Mouse (Mus musculus): ENCODE measurements at regions not wholly inside any gene's neighbourhood (a gene's known extent, or its start where the extent isn't known, plus 50 kb on each side); places are given as distances from the start of the nearest gene placed in this dataset.

- in situ Hi-C loops (cut with MboI; ENCODE audit: low pct_ligation_motif_present, low pct_unique_long_range_greater_than_20kb, low sequenced_read_pairs) (no loop called here), dilution Hi-C loops (cut with MboI; ENCODE audit: extremely low pct_ligation_motif_present, extremely low pct_unique_long_range_greater_than_20kb, low sequenced_read_pairs) (no loop called here)
- no peaks in the 10 kb centered on the region for H3K79me2 ChIP-seq (replicated peaks; ENCODE audit: control insufficient read depth, extremely low read depth, insufficient read depth, poor library complexity, severe bottlenecking)
- peaks cover 95% of the 10 kb centered on the region for H3K9me3 ChIP-seq (replicated peaks; ENCODE audit: low read length)
- no peak overlapping the region for H3K9ac ChIP-seq (ENCODE audit: insufficient read depth, low read depth)
- TF ChIP-seq ZC3H11A (IDR thresholded peaks at IDR 0.05; ENCODE audit: low read depth, low read length) (no peak), CTCF (conservative IDR thresholded peaks at IDR 0.05 in 1 of 2, IDR thresholded peaks at IDR 0.05 in 1 of 2; ENCODE audit: low read depth in 2 of 2, low read length in 2 of 2) (no peak), NRF1 (IDR thresholded peaks at IDR 0.05; ENCODE audit: low read depth, low read length) (no peak), SMC3 (IDR thresholded peaks at IDR 0.05; ENCODE audit: low read depth, low read length) (no peak), MAFK (IDR thresholded peaks at IDR 0.05; ENCODE audit: insufficient replicate concordance, low read length) (no peak), JUND (conservative IDR thresholded peaks at IDR 0.05; ENCODE audit: low read depth, low read length) (no peak), ZMIZ1 (IDR thresholded peaks at IDR 0.05; ENCODE audit: low read depth, low read length) (no peak), ZNF384 (IDR thresholded peaks at IDR 0.05; ENCODE audit: low read depth, low read length) (no peak), ZKSCAN1 (IDR thresholded peaks at IDR 0.05; ENCODE audit: borderline replicate concordance, low read depth, low read length) (no peak), MAZ (IDR thresholded peaks at IDR 0.05; ENCODE audit: low read depth, low read length) (no peak)
- no peak overlapping the region for H3K27ac ChIP-seq (ENCODE audit: insufficient read depth, low read depth)
- H3K4me3 ChIP-seq (replicated peaks in 1 of 3; ENCODE audit: low read depth in 2 of 3, low read length in 2 of 3, poor library complexity in 1 of 3) = no peak overlapping the region
- no peak for DNase-seq (ENCODE audit: extremely low read depth)
- no peak overlapping the region for H3K4me2 ChIP-seq (ENCODE audit: insufficient read depth, low read depth, poor library complexity, severe bottlenecking)
- no peaks in the 10 kb centered on the region for H3K36me3 ChIP-seq (replicated peaks in 1 of 2; ENCODE audit: control insufficient read depth in 1 of 2, insufficient read depth in 1 of 2, low read length in 1 of 2)
- no peaks in the 10 kb centered on the region for H3K27me3 ChIP-seq (replicated peaks)
- H3K4me1 ChIP-seq (ENCODE audit: control insufficient read depth in 1 of 2, insufficient read depth in 2 of 2) = no peaks in the 10 kb centered on the region
These were observed 341.5 kb downstream of the Mroh4 start for GRCm38 (mm10) chr15:74294691-74295090.

- in situ Hi-C loops (cut with MboI; ENCODE audit: low pct_ligation_motif_present, low pct_unique_long_range_greater_than_20kb, low sequenced_read_pairs) = no loop called here
- TF ChIP-seq MYC (IDR thresholded peaks at IDR 0.05; ENCODE audit: low read depth, low read length) (no peak), USF2 (conservative IDR thresholded peaks at IDR 0.05; ENCODE audit: low read depth, low read length) (no peak), KAT2A (IDR thresholded peaks at IDR 0.05; ENCODE audit: insufficient replicate concordance, low read length) (no peak), JUND (conservative IDR thresholded peaks at IDR 0.05; ENCODE audit: low read depth, low read length) (no peak), POLR2AphosphoS2 (IDR thresholded peaks at IDR 0.05; ENCODE audit: low read depth, low read length) (no peak), SIN3A (IDR thresholded peaks at IDR 0.05; ENCODE audit: low read length) (no peak), CTCF (conservative IDR thresholded peaks at IDR 0.05 in 1 of 2, IDR thresholded peaks at IDR 0.05 in 1 of 2; ENCODE audit: low read depth in 2 of 2, low read length in 2 of 2) (no peak), BHLHE40 (IDR thresholded peaks at IDR 0.05; ENCODE audit: low read depth, low read length) (no peak), MXI1 (IDR thresholded peaks at IDR 0.05; ENCODE audit: low read depth, low read length) (no peak), IRF4 (IDR thresholded peaks at IDR 0.05; ENCODE audit: low read depth, low read length) (no peak), TCF12 (IDR thresholded peaks at IDR 0.05; ENCODE audit: low read depth, low read length) (no peak), RAD21 (IDR thresholded peaks at IDR 0.05; ENCODE audit: low read depth, low read length) (no peak), GABPA (IDR thresholded peaks at IDR 0.05; ENCODE audit: insufficient replicate concordance, low read depth, low read length) (no peak), ZNF384 (IDR thresholded peaks at IDR 0.05; ENCODE audit: low read depth, low read length) (no peak), SMC3 (IDR thresholded peaks at IDR 0.05; ENCODE audit: low read depth, low read length) (no peak), NELFE (IDR thresholded peaks at IDR 0.05; ENCODE audit: low read depth, low read length) (no peak), ZMIZ1 (IDR thresholded peaks at IDR 0.05; ENCODE audit: low read depth, low read length) (no peak), NRF1 (IDR thresholded peaks at IDR 0.05; ENCODE audit: low read depth, low read length) (no peak)
- Histone ChIP-seq H3K4me3 (replicated peaks in 1 of 3; ENCODE audit: low read depth in 2 of 3, low read length in 2 of 3, poor library complexity in 1 of 3) (no peak overlapping the region), H3K27ac (ENCODE audit: insufficient read depth, low read depth) (no peak overlapping the region), H3K27me3 (replicated peaks) (no peaks in the 10 kb centered on the region), H3K36me3 (replicated peaks in 1 of 2; ENCODE audit: control insufficient read depth in 1 of 2, insufficient read depth in 1 of 2, low read length in 1 of 2) (no peaks in the 10 kb centered on the region), H3K79me2 (replicated peaks; ENCODE audit: control insufficient read depth, extremely low read depth, insufficient read depth, poor library complexity, severe bottlenecking) (no peaks in the 10 kb centered on the region), H3K9me3 (replicated peaks; ENCODE audit: low read length) (peaks cover 95% of the 10 kb centered on the region), H3K4me2 (ENCODE audit: insufficient read depth, low read depth, poor library complexity, severe bottlenecking) (no peak overlapping the region), H3K9ac (ENCODE audit: insufficient read depth, low read depth) (no peak overlapping the region), H3K4me1 (ENCODE audit: control insufficient read depth in 1 of 2, insufficient read depth in 2 of 2) (no peaks in the 10 kb centered on the region)
- dilution Hi-C loops (cut with MboI; ENCODE audit: extremely low pct_ligation_motif_present, extremely low pct_unique_long_range_greater_than_20kb, low sequenced_read_pairs) = no loop called here
- DNase-seq (ENCODE audit: extremely low read depth) = no peak
These were observed 342.0 kb downstream of the Mroh4 start for GRCm38 (mm10) chr15:74294109-74294508.
